8 mouse cellular contexts compared by ENCODE assay signal in genomic region chr5:73257096-73257495, GRCm38 (mm10). TPM values are rescaled to one million over a fixed set of nuclear protein-coding genes. Genes with fewer than 3 reads are reported as not detected.
DNase-seq lines count a peak whose midpoint lies in the region; ATAC-seq and TF ChIP-seq lines count a peak whose summit lies in the region.

No protein-coding gene starts in this region.

- H3K27ac ChIP-seq in left cerebral cortex, adult 2 months, result no peak overlapping the region; the same call in 1 of the 2 replicates
- no peak overlapping the region for H3K27ac ChIP-seq in embryonic facial prominence, embryonic 11.5 days (replicated peaks; ENCODE audit: low read depth, low read length)
- peak overlapping the region; percentile 78 for H3K27ac ChIP-seq in intestine, embryonic 16.5 days (ENCODE audit: low read length)
- H3K27ac ChIP-seq in midbrain, postnatal 0 days (ENCODE audit: low read depth, low read length), result peak overlapping the region; percentile 48

- H3K4me2 ChIP-seq in embryonic facial prominence, embryonic 11.5 days (ENCODE audit: low read depth, low read length), result peak overlapping the region; percentile 46
- peak overlapping the region; percentile 70 for H3K4me2 ChIP-seq in intestine, embryonic 16.5 days (ENCODE audit: low read depth, low read length)
- H3K4me2 ChIP-seq in midbrain, postnatal 0 days (ENCODE audit: low read depth, low read length, poor library complexity, severe bottlenecking), result peak overlapping the region; percentile 56

- H3K36me3 ChIP-seq in embryonic facial prominence, embryonic 11.5 days (replicated peaks; ENCODE audit: control insufficient read depth, insufficient read depth, low read depth, low read length), result no peaks in the 10 kb centered on the region
- no peaks in the 10 kb centered on the region for H3K36me3 ChIP-seq in intestine, embryonic 16.5 days (ENCODE audit: control insufficient read depth, insufficient read depth, low read length)
- H3K36me3 ChIP-seq in midbrain, postnatal 0 days (ENCODE audit: insufficient read depth, low read length), result no peaks in the 10 kb centered on the region

- no peak for TF ChIP-seq CTCF in left cerebral cortex, adult 2 months (IDR thresholded peaks at IDR 0.05)
- TF ChIP-seq CTCF in midbrain, postnatal 0 days (IDR thresholded peaks at IDR 0.05), result no peak

- no peaks in the 10 kb centered on the region for H3K9me3 ChIP-seq in embryonic facial prominence, embryonic 11.5 days (replicated peaks; ENCODE audit: control insufficient read depth, low read length)
- H3K9me3 ChIP-seq in intestine, embryonic 16.5 days (ENCODE audit: control insufficient read depth, low read length), result no peaks in the 10 kb centered on the region
- H3K9me3 ChIP-seq in midbrain, postnatal 0 days (ENCODE audit: low read length), result no peaks in the 10 kb centered on the region

- WGBS in embryonic facial prominence, embryonic 11.5 days, result 5% methylated on average over 11 of the region's 11 CpGs
- 2% methylated on average over 11 of the region's 11 CpGs for WGBS in intestine, embryonic 16.5 days
- WGBS in midbrain, postnatal 0 days, result 4% methylated on average over 11 of the region's 11 CpGs

- no peaks in the 10 kb centered on the region for H3K27me3 ChIP-seq in embryonic facial prominence, embryonic 11.5 days (ENCODE audit: control insufficient read depth, insufficient read depth, low read length)
- no peaks in the 10 kb centered on the region for H3K27me3 ChIP-seq in intestine, embryonic 16.5 days (replicated peaks; ENCODE audit: control insufficient read depth, insufficient read depth, low read length)
- no peaks in the 10 kb centered on the region for H3K27me3 ChIP-seq in midbrain, postnatal 0 days (ENCODE audit: insufficient read depth, low read length)

- H3K4me3 ChIP-seq in left cerebral cortex, adult 2 months, result peak overlapping the region; percentile 41
- H3K4me3 ChIP-seq in embryonic facial prominence, embryonic 11.5 days (ENCODE audit: low read depth, low read length), result peak overlapping the region; percentile 40
- peak overlapping the region; percentile 56 for H3K4me3 ChIP-seq in intestine, embryonic 16.5 days (ENCODE audit: low read length)
- H3K4me3 ChIP-seq in midbrain, postnatal 0 days (ENCODE audit: low read depth, low read length), result peak overlapping the region; percentile 93

- H3K4me1 ChIP-seq in embryonic facial prominence, embryonic 11.5 days (ENCODE audit: control insufficient read depth, insufficient read depth, low read length), result no peaks in the 10 kb centered on the region
- H3K4me1 ChIP-seq in intestine, embryonic 16.5 days (ENCODE audit: control insufficient read depth, insufficient read depth, low read length), result peaks cover 14% of the 10 kb centered on the region
- H3K4me1 ChIP-seq in midbrain, postnatal 0 days (ENCODE audit: insufficient read depth, low read length), result no peaks in the 10 kb centered on the region

- ATAC-seq in embryonic facial prominence, embryonic 11.5 days (replicated peaks; ENCODE audit: insufficient number of reproducible peaks, low FRiP score, low TSS enrichment, low read depth), result peak; percentile 10; the same call in 1 of the 2 replicates
- ATAC-seq in intestine, embryonic 16.5 days, result peak; percentile 17
- ATAC-seq in midbrain, postnatal 0 days (ENCODE audit: low FRiP score), result 0 out of 2 replicates have a peak, but pooled peaks have one; percentile 0

- DNase-seq in left cerebral cortex, adult 2 months (ENCODE audit: extremely low spot score in 1 of 2, low spot score in 2 of 2), result no peak
- no peak for DNase-seq in left cerebral cortex, postnatal 25 days (ENCODE audit: low spot score in 2 of 2)
- DNase-seq in embryonic facial prominence, embryonic 11.5 days (ENCODE audit: low spot score), result no peak
- no peak for DNase-seq in midbrain, postnatal 0 days (ENCODE audit: low spot score)
- no peak for DNase-seq in layer of hippocampus, adult 9-10 months (ENCODE audit: low spot score)
- no peak for DNase-seq in cerebellum, postnatal 25 days
- DNase-seq in cerebellum, postnatal 10 days, result no peak

- H3K9ac ChIP-seq in embryonic facial prominence, embryonic 11.5 days (replicated peaks; ENCODE audit: low read length), result peak overlapping the region; percentile 41
- H3K9ac ChIP-seq in intestine, embryonic 16.5 days (ENCODE audit: low read depth, low read length), result peak overlapping the region; percentile 58
- H3K9ac ChIP-seq in midbrain, postnatal 0 days (replicated peaks; ENCODE audit: low read length, poor library complexity, severe bottlenecking), result no peak overlapping the region; the same call in 1 of the 2 replicates

- intact Hi-C loops in left cerebral cortex, adult 2 months (cut with DNase I), result loop anchor here (5.0 kb wide), 1 partner anchor 125 kb away; no protein-coding TSS in a partner anchor
- intact Hi-C loops in left cerebral cortex, postnatal 25 days (cut with DNase I), result loop anchor here (5.0 kb wide), 1 partner anchor 125 kb away; no protein-coding TSS in a partner anchor

RNA-seq across cellular contexts. Expression of gene Fryl, which starts 0.7 kb away (rescaled TPM):
- 10 to 100 TPM; 62.7 to 81.6 TPM for total RNA-seq in left cerebral cortex, adult 2 months (2021)
- 10 to 100 TPM; 45.8 to 56.7 TPM for total RNA-seq in left cerebral cortex, postnatal 25 days (2021)
- 25.7 and 27.4 TPM in 2 replicates for polyA plus RNA-seq in embryonic facial prominence, embryonic 11.5 days (2014; fragmentation: Nextera tagmentation; extraction: Ambion mirVana)
- 22.1 and 22.6 TPM in 2 replicates for polyA plus RNA-seq in intestine, embryonic 16.5 days (2015; fragmentation: Nextera tagmentation; extraction: Ambion mirVana)
- total RNA-seq in midbrain, postnatal 0 days (2014; rRNA removed), result 52.8 and 66.2 TPM in 2 replicates
- polyA plus RNA-seq in midbrain, postnatal 0 days (2015; fragmentation: Nextera tagmentation; extraction: Ambion mirVana), result 17.7 and 23.8 TPM in 2 replicates

RNA-seq across cellular contexts. Expression of gene Ociad1, which starts 35.5 kb away (rescaled TPM):
- total RNA-seq in left cerebral cortex, adult 2 months (2021), result 100 to 1,000 TPM; 450 to 470 TPM
- 100 to 1,000 TPM; 475 TPM for total RNA-seq in left cerebral cortex, postnatal 25 days (2021)
- 158 and 160 TPM in 2 replicates for polyA plus RNA-seq in embryonic facial prominence, embryonic 11.5 days (2014; fragmentation: Nextera tagmentation; extraction: Ambion mirVana)
- 250 and 270 TPM in 2 replicates for polyA plus RNA-seq in intestine, embryonic 16.5 days (2015; fragmentation: Nextera tagmentation; extraction: Ambion mirVana)
- total RNA-seq in midbrain, postnatal 0 days (2014; rRNA removed), result 188 and 195 TPM in 2 replicates
- polyA plus RNA-seq in midbrain, postnatal 0 days (2015; fragmentation: Nextera tagmentation; extraction: Ambion mirVana), result 399 and 409 TPM in 2 replicates

Comparison
In these comparisons a context has a peak if more than half of its experiments do, and no peak if none do; other contexts are left out.
1. H3K27ac ChIP-seq: peak in intestine, embryonic 16.5 days (single experiment) and midbrain, postnatal 0 days (single experiment); none in left cerebral cortex, adult 2 months (single experiment) and embryonic facial prominence, embryonic 11.5 days (single experiment).
2. H3K4me3 ChIP-seq: peak in every context shown above with its lines; median percentile 93 in midbrain, postnatal 0 days; 56 in intestine, embryonic 16.5 days; 41 in left cerebral cortex, adult 2 months; 40 in embryonic facial prominence, embryonic 11.5 days.
3. Peak in every context shown above with its lines, with median percentiles within 50 percentile points of each other: ATAC-seq and H3K4me2 ChIP-seq.